In genomic region chr2:32509287-32509686, GRCm38 (mm10) we compare ENCODE assay signal across 8 mouse cellular contexts. TPM values are rescaled to one million over a fixed set of nuclear protein-coding genes. Genes with fewer than 3 reads are reported as not detected.
DNase-seq lines count a peak whose midpoint lies in the region; ATAC-seq and TF ChIP-seq lines count a peak whose summit lies in the region.
"Had no signal": no experiment of that assay in that cellular context is flagged by ENCODE, and none has a peak within 500 bp of the region (broad histone marks: within the 10 kb centered on the region; RNA-seq: fewer than 3 reads in every experiment).

No protein-coding gene starts in this region.

- TF ChIP-seq CTCF in spleen, adult 2 months (IDR thresholded peaks at IDR 0.05; ENCODE audit: extremely low read depth, insufficient read depth, insufficient read length, insufficient replicate concordance) = no peak

- no peaks in the 10 kb centered on the region for H3K9me3 ChIP-seq in forebrain, embryonic 14.5 days (replicated peaks; ENCODE audit: control insufficient read depth, low read length)

- no peaks in the 10 kb centered on the region for H3K27me3 ChIP-seq in spleen, adult 2 months (ENCODE audit: control insufficient read depth, insufficient read depth, low read length)
- H3K27me3 ChIP-seq in forebrain, embryonic 14.5 days (replicated peaks; ENCODE audit: control insufficient read depth, insufficient read depth, low read length) = no peaks in the 10 kb centered on the region

- no peak overlapping the region for H3K4me2 ChIP-seq in forebrain, embryonic 14.5 days (ENCODE audit: low read length)

- peaks cover 11% of the 10 kb centered on the region; the same call in 1 of the 2 replicates for H3K4me1 ChIP-seq in spleen, adult 2 months (ENCODE audit: control insufficient read depth, insufficient read depth, insufficient read length)
- H3K4me1 ChIP-seq in forebrain, embryonic 14.5 days (ENCODE audit: control insufficient read depth, insufficient read depth, low read length) = no peaks in the 10 kb centered on the region

- H3K27ac ChIP-seq in spleen, adult 2 months (ENCODE audit: insufficient read depth, low read length) = peak overlapping the region; percentile 5; the same call in 1 of the 2 replicates
- H3K27ac ChIP-seq in forebrain, embryonic 14.5 days (ENCODE audit: low read depth, low read length) = no peak overlapping the region

- no peak for DNase-seq in spleen, adult 2 months (ENCODE audit: low read depth in 1 of 2, low spot score in 2 of 2)
- no peak for DNase-seq in spleen, adult 12 weeks (ENCODE audit: low spot score)
- DNase-seq in forebrain, embryonic 14.5 days (ENCODE audit: low spot score) = peak; percentile 20
- peak; percentile 56 for DNase-seq in kidney, adult 11 months
- DNase-seq in lung, postnatal 36 days = peak; percentile 74
- no peak for DNase-seq in adipocyte (ENCODE audit: low spot score)
- no peak for DNase-seq in urinary bladder, postnatal 25 days (ENCODE audit: low spot score)

- H3K36me3 ChIP-seq in spleen, adult 2 months (ENCODE audit: control insufficient read depth, insufficient read depth, low read length) = no peaks in the 10 kb centered on the region
- H3K36me3 ChIP-seq in forebrain, embryonic 14.5 days (ENCODE audit: control insufficient read depth, insufficient read depth, low read length) = no peaks in the 10 kb centered on the region

- 9% methylated on average over 4 of the region's 4 CpGs for WGBS in spleen, adult 2 months
- 59% methylated on average over 4 of the region's 4 CpGs for WGBS in forebrain, embryonic 14.5 days

- TF ChIP-seq POLR2A in spleen, adult 2 months (IDR thresholded peaks at IDR 0.05; ENCODE audit: low read depth, low read length) = no peak

- no peak overlapping the region for H3K4me3 ChIP-seq in spleen, adult 2 months (ENCODE audit: extremely low read depth, insufficient read depth, insufficient read length)
- no peak overlapping the region for H3K4me3 ChIP-seq in forebrain, embryonic 14.5 days (ENCODE audit: low read depth, low read length)
- H3K4me3 ChIP-seq: myocyte had no signal

- no peak overlapping the region for H3K9ac ChIP-seq in forebrain, embryonic 14.5 days (ENCODE audit: low read length)

- no peak for ATAC-seq in forebrain, embryonic 14.5 days

RNA-seq across cellular contexts. Expression of gene Fam102a, which starts 25.8 kb away (rescaled TPM):
- 37.5 and 40.8 TPM in 2 replicates for polyA plus RNA-seq in spleen, adult 2 months (2012; rRNA removed)
- polyA plus RNA-seq in forebrain, embryonic 14.5 days (2014; fragmentation: Nextera tagmentation; extraction: Ambion mirVana) = 4.4 and 5.2 TPM in 2 replicates

RNA-seq across cellular contexts. Expression of gene Slc25a25, which starts 58.0 kb away (rescaled TPM):
- polyA plus RNA-seq in spleen, adult 2 months (2012; rRNA removed) = 11.4 and 15.0 TPM in 2 replicates
- 30.4 and 34.2 TPM in 2 replicates for polyA plus RNA-seq in forebrain, embryonic 14.5 days (2014; fragmentation: Nextera tagmentation; extraction: Ambion mirVana)

RNA-seq across cellular contexts. Expression of gene Naif1, which starts 59.0 kb away (rescaled TPM):
- 4.3 and 6.2 TPM in 2 replicates for polyA plus RNA-seq in spleen, adult 2 months (2012; rRNA removed)
- polyA plus RNA-seq in forebrain, embryonic 14.5 days (2014; fragmentation: Nextera tagmentation; extraction: Ambion mirVana) = 5.3 and 5.4 TPM in 2 replicates

Comparison
In these comparisons a context has a peak if more than half of its experiments do, and no peak if none do; other contexts are left out.
1. DNase-seq: peak in forebrain, embryonic 14.5 days (single experiment), kidney, adult 11 months (single experiment) and lung, postnatal 36 days (single experiment); none in spleen, adult 2 months (0 of 2), spleen, adult 12 weeks (single experiment), adipocyte (single experiment) and urinary bladder, postnatal 25 days (single experiment).